In the genomic region with DNA sequence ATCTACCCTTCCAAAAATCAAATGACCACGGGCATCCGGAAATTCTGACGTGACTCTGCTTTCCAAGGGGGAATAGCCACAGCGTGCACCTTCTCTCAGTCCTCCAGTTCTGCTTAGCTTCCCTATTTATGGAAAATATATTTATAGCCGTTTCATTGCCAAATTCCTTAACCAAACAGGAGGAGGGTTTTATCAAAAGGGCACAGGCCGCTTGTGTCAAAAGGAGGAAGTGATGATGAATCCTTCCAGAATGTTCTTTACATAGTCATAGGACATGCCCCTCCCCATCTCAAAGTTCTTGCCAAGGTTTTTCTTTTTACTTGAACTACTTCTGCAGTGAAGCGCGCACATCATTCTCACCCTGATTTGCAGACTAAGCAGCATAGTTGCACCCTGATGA, we compare ENCODE assay signal across 15 mouse cellular contexts.
DNase-seq lines count a peak whose midpoint lies in the region; ATAC-seq and TF ChIP-seq lines count a peak whose summit lies in the region.
"Had no signal": no experiment of that assay in that cellular context is flagged by ENCODE, and none has a peak within 500 bp of the region (broad histone marks: within the 10 kb centered on the region; RNA-seq: fewer than 3 reads in every experiment).

No protein-coding gene starts in this region.

- peak; percentile 24 for ATAC-seq in lung, embryonic 15.5 days (ENCODE audit: borderline replicate concordance, extremely low read depth, low FRiP score, low TSS enrichment)
- no peak for ATAC-seq in midbrain, embryonic 13.5 days
- ATAC-seq: hindbrain, embryonic 16.5 days had no signal

- H3K4me2 ChIP-seq in lung, embryonic 15.5 days: no peak overlapping the region
- no peak overlapping the region for H3K4me2 ChIP-seq in midbrain, embryonic 13.5 days (replicated peaks)

- 45% methylated on average over 8 of the region's 8 CpGs for WGBS in lung, embryonic 15.5 days
- 94% methylated on average over 8 of the region's 8 CpGs for WGBS in midbrain, embryonic 13.5 days

- intact Hi-C loops in heart, postnatal 14 days (cut with DNase I): loop anchor here (5.0 kb wide), 1 partner anchor 70 kb away; the partner anchor contains the start of gene Cnksr3

- no peak overlapping the region for H3K4me3 ChIP-seq in embryonic fibroblast, embryonic 13.5 days (ENCODE audit: insufficient read depth, low read length)
- H3K4me3 ChIP-seq in lung, embryonic 15.5 days: no peak overlapping the region
- no peak overlapping the region for H3K4me3 ChIP-seq in midbrain, embryonic 13.5 days (replicated peaks)
- H3K4me3 ChIP-seq in layer of hippocampus, adult 2 months: no peak overlapping the region
- H3K4me3 ChIP-seq: embryonic facial prominence, embryonic 10.5 days; forebrain, embryonic 10.5 days; myocyte had no signal

- H3K36me3 ChIP-seq in lung, embryonic 15.5 days: 0 out of 2 replicates have a peak, but pooled peaks cover 4% of the 10 kb centered on the region
- no peaks in the 10 kb centered on the region for H3K36me3 ChIP-seq in midbrain, embryonic 13.5 days

- peak overlapping the region; percentile 62; the same call in 1 of the 2 replicates for H3K27ac ChIP-seq in embryonic fibroblast, embryonic 13.5 days (ENCODE audit: insufficient read depth, low read length)
- peak overlapping the region; percentile 61 for H3K27ac ChIP-seq in lung, embryonic 15.5 days
- no peak overlapping the region for H3K27ac ChIP-seq in midbrain, embryonic 13.5 days
- H3K27ac ChIP-seq in layer of hippocampus, adult 2 months: no peak overlapping the region
- H3K27ac ChIP-seq: embryonic facial prominence, embryonic 10.5 days; forebrain, embryonic 10.5 days; macrophage had no signal

- no peak for TF ChIP-seq CTCF in embryonic fibroblast, embryonic 13.5 days (IDR thresholded peaks at IDR 0.05; ENCODE audit: borderline replicate concordance, insufficient read depth, low read length)
- TF ChIP-seq CTCF in layer of hippocampus, adult 2 months (conservative IDR thresholded peaks at IDR 0.05): no peak

- no peaks in the 10 kb centered on the region for H3K27me3 ChIP-seq in lung, embryonic 15.5 days
- no peaks in the 10 kb centered on the region for H3K27me3 ChIP-seq in midbrain, embryonic 13.5 days
- H3K27me3 ChIP-seq: CH12.LX had no signal

- H3K4me1 ChIP-seq in embryonic fibroblast, embryonic 13.5 days (ENCODE audit: control insufficient read depth, insufficient read depth, low read length): no peaks in the 10 kb centered on the region
- H3K4me1 ChIP-seq in lung, embryonic 15.5 days: peaks cover 41% of the 10 kb centered on the region
- H3K4me1 ChIP-seq in midbrain, embryonic 13.5 days (replicated peaks): no peaks in the 10 kb centered on the region

- no peak overlapping the region for H3K9ac ChIP-seq in lung, embryonic 15.5 days
- no peak overlapping the region for H3K9ac ChIP-seq in midbrain, embryonic 13.5 days (replicated peaks)

- TF ChIP-seq POLR2A in embryonic fibroblast, embryonic 13.5 days (IDR thresholded peaks at IDR 0.05; ENCODE audit: low read depth, low read length): no peak

- DNase-seq in heart, adult 9 months (ENCODE audit: low spot score in 2 of 2): peak; percentile 51 to 56
- DNase-seq in heart, postnatal 14 days: no peak
- DNase-seq in 416B (ENCODE audit: low read depth): peak; percentile 28
- DNase-seq in cerebellum, adult 9-10 months: no peak
- no peak for DNase-seq in layer of hippocampus, adult 2 months (ENCODE audit: low spot score in 2 of 2)
- DNase-seq: cerebellum, adult 18-20 months had no signal

- H3K9me3 ChIP-seq in lung, embryonic 15.5 days: no peaks in the 10 kb centered on the region
- H3K9me3 ChIP-seq in midbrain, embryonic 13.5 days: no peaks in the 10 kb centered on the region
- H3K9me3 ChIP-seq: embryonic facial prominence, embryonic 10.5 days; forebrain, embryonic 10.5 days had no signal

Comparison
In these comparisons a context has a peak if more than half of its experiments do, and no peak if none do; other contexts are left out.
1. DNase-seq: peak in heart, adult 9 months (2 of 2) and 416B (single experiment); none in heart, postnatal 14 days (0 of 2), cerebellum, adult 9-10 months (single experiment) and layer of hippocampus, adult 2 months (0 of 2).
2. H3K27ac ChIP-seq: peak in embryonic fibroblast, embryonic 13.5 days (single experiment) and lung, embryonic 15.5 days (single experiment); none in midbrain, embryonic 13.5 days (single experiment) and layer of hippocampus, adult 2 months (single experiment).